Mouse (Mus musculus) heart, postnatal 0 days (tissue): ENCODE data around the gene Qrfpr.

Source experiments
- CTCF ChIP-seq: IDR thresholded peaks from 2 replicates; pipeline ENCODE4 v1.5.1; 2016; ENCODE audit warnings: antibody characterized with exemption, control low read depth, low read depth
- EP300 ChIP-seq: IDR thresholded peaks from 2 replicates; pipeline ENCODE4 v1.6.1; 2016; ENCODE audit warnings: antibody characterized with exemption, low read depth

- TF ChIP-seq EP300, result no peak
- no peak for TF ChIP-seq CTCF
Measured at GRCm38 (mm10) chr3:36263265-36263664, 41.2 kb upstream of the Qrfpr start.
